Mouse (Mus musculus) layer of hippocampus, adult 9-10 months (tissue): ENCODE measurements around the gene Ulk4.

Experiments
- DNase-seq: peaks from one replicate; pipeline ENCODE4 v3.0.0; 2022; ENCODE audit warnings: low spot score

Ulk4 gene

DNA sequence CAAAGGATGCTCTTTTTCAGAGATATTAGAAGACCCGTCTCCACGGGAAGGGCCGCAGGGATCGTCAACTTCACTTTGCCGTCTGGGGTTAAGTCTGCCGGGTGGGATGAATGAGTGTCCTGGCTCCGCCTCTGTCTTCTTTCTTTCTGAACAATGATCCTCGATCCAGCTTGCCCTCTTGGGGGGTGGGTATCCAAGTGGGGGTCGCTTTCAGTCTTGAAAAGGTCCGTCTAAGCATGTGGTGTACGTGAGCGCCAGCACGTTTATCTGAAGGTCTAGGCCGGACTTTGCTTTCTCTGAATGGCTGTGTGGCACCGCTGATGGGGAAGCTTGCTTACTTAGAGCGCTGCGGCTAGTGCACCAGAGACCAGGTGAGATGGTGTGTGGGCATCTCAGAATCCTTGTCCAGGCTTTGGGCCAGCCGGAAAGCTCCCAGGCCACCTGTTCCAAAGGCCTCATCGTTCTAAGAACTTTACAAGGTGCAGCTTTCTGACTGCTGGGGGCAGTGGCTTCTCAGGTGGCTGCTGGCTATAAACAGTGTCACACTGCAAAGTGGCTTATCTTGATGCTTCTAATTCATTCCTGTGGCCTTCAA is 23.1 kb upstream of the Ulk4 start:
- DNase-seq, result no peak

DNA sequence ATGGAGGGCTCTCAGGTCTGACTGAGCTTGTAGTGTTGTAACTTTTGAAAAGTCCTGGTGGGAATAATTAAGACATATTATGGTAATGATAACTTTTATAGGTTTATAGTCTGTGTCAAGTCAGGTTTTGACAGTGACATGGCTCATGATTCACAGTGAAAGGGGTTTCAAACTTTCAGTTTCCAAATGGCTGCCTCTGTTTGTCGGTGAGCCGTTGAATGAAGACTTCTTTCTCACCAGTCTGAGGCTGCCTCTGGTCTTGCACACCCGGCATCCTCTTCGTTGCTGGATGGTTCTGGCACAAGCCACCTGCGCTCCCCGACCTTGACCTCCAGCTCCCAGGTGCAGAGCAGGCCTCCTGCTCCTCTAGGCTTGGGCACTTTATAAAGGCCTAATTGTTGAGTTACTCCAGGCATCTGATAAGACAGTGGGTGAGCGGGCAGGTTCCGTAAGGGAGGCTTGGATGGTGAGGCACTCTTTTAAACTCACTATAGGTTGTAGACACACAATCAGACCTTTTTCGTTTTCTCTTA is 22.3 kb upstream of the Ulk4 start:
- DNase-seq, result no peak

DNA sequence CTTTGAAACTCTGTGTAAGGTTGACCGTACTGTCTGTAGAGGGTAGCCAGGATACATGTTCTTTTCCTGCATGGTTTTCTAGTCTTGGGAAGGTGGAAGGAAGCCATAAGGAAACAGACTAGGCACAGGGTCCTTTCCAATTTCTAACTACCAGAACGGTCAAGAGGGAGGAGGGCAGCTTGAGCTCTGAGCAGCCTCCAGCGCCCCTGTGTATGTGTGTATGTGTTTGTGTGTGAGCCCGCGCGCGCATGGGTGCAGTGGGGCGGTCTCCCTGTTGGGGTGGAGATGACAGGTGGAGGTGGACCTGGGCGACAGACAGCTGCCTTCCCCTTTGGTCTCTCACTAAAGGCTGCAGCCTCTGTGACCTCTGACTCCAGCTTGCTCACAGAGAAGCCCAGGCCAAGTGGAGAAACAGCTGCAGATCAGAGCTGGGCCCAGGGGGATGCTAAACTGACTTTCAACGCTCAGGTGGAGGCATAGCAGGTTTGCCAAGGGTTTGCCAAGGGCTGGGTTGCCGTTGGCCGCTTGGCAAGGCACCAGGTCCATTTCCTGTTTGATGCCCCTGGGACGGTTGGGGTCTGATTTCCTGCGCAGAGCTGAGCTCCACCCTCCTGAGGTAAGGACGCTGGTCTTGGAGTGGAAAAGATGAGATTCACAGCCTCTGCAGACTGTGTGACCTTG is 21.6 kb upstream of the Ulk4 start:
- DNase-seq, result no peak

DNA sequence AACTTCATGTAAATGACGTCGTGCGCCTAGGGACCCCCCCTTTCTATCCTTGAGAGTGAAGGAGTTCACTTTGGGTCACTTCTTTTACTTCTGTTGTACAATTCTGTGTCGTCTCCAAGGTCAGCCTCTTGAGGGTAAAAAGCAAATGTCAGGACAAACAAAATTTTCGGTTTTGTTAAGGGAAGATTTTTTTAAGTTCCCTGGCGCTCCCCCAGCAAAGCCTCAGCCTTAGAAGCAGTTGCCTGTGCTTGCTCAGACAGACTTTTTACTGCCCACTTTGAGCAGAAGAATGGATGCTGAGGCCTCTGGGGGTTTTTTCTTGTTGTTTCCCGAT is 21.0 kb upstream of the Ulk4 start:
- no peak for DNase-seq

DNA sequence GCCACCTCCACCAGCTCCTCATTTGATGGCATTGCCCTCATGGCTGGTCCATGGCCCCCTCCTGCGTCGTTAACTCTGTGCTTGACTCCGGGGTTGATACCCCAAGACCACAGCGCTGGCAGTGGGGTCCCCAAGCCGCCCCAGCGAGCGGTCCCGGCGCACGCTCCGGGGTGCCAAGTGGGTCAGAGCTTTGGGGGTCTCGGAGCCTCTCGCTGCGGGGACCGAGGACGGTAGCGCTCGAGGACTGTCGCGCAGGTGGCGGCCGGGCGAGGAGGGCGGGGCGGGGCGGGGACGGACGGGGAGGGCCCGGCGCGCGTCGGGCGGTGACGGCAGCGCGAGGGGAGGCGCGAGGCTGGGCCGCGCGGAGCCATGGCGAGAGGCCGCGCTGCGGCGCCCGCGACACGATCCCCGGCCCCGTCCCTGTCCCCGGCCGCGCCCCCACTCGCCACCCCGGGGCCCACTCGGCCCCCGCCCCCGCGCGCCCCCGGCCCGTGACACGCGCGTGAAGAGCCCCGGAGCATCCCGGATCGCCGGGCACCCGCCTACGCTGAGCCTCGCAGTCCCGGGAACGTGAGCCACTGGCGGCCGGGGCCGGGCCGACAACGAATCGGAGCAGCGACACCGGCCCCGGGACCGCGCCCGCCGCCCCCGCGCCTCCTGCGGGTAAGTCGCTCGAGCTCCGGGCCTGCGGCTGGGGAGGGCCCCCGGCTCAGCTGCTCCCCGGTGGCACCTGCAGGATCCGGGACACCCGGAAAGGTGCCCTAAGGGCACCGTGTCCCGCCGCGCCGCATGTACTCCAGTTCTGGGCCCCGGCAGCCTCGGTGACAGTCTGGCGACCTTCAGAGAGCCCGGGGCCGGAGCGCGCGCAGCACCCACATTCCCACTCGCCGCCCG is 20.4 kb upstream of the Ulk4 start, which contains the start of gene Trak1:
Gene Trak1 (plus strand): TSS at position 332 of the 894 bp plus-strand sequence.
- DNase-seq, result no peak

DNA sequence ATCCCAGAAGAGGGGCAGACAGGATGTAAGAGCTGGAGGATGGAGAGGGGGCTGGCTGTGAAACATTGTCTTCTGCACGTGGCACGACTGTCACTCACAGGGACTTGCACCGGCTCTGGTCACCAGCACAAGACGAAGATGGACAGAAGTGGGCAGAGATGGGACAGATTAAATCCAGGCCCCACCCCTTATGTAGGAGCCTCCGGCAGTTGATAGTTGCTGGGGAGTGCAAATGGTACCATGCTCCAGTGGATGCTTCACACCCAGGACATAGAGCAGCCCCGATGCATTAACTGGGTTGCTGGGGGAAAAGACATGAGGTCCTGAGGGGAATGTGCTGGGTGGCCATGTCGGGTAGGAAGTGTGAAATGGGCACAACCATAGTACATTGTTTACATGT is 18.2 kb upstream of the Ulk4 start:
- no peak for DNase-seq

DNA sequence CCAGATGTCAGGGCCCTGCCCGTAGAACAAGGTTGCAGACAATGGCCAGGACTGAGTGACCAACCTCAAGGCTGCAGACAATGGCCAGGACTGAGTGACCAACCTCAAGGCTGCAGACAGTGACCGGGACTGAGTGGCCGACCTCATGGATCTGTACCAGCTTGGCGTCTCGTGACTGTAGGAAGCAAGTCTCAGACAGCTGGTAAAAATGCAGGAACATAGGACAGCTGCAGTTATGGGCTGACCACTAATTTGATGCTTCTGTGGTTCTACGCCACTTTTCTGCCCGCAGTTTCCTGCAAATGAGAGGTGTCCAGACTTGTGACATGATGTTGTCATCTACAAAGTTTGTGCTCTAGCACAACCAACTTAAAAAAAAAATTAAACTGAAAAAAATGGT is 16.2 kb upstream of the Ulk4 start:
- no peak for DNase-seq

DNA sequence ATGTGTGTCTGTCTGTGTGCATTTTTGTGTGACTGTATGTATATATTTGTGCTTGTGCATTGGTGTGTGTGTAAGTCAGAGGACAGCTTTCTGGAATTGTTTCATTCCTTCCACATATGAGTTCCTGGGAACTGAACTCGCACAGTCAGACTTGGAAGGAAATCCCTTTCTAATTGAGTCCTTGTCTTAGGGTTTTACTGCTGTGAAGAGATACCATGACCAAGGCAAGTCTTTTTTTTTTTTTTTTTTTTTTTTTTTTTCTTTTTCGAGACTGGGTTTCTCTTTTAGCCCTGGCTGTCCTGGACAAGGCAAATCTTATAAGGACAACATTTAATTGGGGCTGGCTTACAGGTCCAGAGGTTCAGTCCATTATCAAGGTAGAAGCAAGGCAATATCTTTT is 14.3 kb upstream of the Ulk4 start:
- no peak for DNase-seq

DNA sequence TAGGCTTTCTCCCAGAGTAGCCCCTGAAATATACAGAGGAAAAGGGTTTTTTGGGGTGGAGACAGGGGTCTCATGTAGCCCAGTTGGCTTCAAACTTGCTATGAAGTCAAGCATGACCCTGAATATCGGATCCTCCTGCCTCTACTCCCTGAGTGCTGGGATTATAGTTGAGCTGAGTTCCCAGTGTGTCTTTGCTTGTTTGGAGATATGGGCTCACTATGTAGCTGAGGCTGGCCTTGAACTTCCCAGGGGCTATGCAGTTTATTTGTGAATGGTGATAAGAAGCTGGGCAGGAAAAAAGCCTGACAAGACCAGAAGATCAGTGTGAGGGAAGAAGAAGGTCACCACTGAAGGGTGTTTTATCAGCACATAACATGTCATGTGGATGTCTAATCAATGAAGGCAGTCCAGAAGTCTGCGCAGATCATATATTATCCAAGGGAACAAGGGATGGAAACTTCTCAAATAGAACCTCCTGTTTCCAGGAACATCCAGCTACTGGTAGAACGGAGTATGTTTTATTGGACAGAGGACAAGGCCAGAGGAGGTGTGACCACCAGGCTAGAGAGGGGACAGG is 9.4 kb upstream of the Ulk4 start:
- DNase-seq, result no peak

DNA sequence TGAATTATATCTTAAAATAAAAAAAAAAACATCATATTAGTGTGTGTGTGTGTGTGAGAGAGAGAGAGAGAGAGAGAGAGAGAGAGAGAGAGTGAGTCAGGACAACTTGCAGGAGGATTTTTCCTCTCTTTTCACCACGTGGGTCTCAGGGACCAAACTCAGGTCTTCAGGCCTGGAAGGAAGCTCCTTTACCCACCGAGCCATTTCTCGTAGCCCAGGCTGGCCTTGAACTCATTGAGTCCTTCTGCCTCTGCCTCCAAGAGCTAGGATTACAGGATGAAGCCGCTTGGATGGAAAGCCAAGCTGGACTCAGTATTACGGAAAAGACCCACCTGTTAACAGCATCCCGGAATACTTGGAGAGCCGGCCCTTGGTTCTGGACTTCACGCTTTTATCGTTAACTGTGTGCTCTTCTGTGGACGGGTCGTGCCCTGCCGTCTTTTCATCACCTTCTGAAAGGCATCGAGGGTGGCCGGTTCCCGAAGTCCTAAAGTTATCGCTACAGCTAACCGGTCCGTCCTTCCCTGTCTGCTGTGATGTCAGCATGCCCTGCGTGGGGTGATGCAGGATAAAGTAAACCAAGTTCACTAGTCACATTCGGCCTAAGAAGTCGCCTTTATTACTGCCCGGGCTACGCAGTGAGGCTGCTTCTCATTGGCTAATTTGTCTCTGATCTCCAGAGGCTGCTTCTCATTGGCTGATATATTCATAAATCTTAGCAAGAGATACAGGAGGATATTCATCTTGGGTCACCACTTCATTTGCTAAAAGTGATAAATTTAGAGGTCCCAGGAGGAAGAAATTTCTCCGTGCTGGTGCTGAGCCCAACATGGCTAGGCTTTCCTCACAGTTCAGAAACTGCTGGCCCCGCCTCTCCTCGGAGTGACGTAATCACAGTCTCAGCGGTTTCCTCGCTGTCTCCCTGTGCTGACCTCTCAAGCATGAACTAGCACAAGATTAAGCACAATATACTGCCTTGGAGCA is 8.6 kb upstream of the Ulk4 start:
- DNase-seq, result no peak

DNA sequence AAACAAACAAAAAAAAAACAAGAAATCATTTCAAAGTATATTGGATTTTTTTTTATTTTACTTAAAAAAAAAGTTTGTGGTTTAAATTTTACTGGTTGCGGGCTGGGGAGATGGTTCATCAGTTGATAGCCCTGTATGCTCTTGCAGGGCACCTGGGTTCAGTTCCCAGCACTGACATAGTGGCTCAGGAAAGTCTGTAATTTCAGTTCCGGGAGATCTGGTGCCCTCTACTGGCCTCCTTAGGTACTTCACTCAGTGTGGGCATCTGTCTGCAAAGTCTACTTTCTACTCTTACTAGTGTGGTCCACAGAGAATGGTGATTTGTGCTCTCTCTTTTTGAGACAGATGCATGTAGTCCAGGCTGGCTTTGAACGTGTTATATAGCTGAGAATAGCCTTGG is 7.4 kb upstream of the Ulk4 start:
- DNase-seq, result no peak

DNA sequence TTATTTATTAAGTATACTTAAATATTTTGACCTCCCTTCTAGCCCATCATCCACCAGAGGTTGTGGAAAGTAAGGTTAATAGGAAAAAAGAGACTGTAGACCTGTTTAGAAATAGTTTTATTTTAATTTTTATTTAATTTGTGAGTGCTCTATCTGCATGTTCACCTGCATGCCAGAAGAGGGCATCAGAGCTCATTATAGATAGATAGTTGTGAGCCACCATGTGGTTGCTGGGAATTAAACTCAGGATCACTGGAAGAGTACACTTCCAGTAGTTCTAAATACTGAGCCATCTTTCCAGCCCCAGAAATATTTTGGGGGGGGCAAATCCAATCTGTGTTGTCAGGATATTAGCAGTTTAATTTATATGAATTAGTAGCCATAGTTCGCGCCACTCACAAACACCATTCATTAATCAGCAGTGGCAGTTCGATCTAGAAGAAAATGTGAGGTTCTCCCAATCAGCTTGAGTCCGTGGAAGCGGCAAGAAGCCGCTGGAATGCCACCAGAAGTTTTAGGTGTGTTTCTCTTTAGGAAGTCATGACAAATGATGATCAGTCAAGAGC is 6.7 kb upstream of the Ulk4 start:
- DNase-seq, result no peak

DNA sequence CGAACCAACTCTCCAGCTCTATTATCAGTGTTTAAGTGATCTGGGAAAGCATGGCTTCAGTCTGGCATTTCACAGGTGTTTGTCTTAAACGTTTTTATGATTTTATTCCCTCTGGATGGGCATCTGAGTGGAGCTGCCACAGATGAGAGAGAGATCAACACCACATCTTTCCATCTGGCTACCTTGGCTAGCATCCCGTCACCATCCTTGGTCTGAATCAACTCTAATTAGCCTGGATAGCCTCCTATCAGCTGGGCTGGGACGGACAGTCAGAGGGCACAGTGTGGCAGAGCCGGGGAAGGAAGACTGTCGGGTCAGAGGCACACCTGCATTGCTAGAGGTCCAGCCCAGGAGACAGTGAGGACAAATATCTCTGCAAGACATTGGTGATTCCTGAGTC is 4.9 kb upstream of the Ulk4 start:
- DNase-seq, result no peak

DNA sequence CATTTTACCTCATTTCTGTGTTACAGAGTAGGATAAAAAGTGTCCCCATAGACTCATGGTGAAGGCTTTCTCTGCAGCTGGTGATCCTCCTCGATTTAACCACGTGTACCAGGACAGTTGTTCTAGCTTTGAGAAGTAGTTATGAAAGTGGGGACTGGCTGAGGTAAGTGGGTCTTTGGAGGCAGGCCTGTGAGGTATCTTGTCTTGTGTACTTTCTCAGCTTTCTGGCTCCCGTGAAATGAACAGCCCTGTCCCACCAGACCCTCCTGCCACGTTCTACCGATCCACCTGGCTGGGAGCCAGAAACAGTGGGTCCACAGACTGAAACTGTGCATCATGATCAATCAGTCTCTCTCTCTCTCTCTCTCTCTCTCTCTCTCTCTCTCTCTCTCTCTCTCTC is 2.2 kb upstream of the Ulk4 start:
- no peak for DNase-seq

DNA sequence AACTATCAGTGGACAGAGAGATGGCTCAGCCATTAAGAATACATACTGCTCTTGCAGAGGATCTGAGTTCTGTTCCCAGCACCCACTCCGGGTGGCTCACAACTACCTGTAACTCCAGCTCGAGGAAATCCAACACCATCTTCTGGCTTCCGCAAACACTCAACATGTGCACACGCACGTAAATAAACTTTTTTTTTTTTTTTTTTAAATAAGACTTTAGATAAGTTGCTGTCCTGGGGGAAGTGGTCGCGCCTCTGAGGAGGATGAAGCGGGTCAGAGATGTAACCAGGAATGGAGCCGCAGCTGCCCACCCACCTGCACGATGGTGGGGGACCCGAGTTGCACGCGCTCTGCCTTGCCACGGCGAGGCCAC is 266 bp downstream of the Ulk4 start:
- DNase-seq, result no peak

DNA sequence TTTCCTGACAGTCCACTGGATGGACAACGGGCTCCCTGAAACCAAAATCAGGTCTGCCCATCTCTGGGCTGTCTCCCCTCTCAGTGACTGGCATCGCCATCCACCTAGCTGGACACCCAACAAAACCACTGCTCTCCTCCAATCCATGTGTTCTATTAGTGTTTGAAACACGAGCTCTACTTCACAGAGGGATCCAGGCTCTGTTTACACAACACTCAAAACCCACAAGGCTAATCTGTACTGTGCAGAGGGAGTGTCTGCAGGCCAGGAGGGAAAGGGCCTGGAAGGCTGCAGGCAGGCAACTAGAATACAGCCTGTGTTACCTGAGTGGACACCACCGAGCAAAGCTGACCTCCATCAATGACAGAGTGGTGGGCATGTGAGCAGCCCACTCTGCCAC is 5.4 kb downstream of the Ulk4 start:
- DNase-seq, result no peak

DNA sequence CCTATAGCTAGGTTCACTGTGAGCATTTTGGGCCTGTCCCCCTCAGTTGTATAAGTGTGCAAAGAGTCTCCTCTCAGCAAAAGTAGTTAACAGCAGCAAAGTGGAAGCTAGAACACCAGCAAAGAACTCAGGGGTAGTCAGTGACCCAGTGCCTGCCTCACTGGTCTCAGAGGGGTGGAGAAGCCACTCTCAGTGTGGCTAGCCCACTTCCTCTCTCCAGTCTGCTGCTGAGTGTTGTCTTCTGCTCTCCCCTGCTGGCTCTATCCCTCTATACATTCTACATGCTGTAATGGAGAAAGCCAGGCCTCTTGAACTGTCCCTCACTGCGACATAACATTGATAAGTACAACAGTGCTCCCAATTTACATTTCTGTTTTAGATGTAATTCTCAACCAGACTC is 5.8 kb downstream of the Ulk4 start:
- DNase-seq, result no peak

DNA sequence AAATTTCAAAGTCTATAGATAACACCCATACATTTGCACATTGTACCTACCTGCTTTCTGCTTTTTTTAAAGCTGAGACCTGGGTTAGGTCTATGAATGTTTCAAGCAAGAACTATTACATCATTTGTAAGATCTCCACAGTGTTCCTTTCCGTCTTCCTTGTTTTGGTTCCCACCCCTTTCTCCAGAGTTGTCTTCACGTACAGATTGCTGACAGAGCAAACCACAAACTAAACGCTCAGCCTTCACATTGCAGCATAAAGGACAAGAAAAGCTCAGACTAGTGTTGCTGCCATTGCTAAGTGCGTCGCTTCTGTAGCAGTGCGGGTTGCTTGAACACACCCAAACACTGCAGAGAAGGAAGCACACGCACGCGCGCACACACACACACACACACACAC is 11.7 kb downstream of the Ulk4 start:
- no peak for DNase-seq

DNA sequence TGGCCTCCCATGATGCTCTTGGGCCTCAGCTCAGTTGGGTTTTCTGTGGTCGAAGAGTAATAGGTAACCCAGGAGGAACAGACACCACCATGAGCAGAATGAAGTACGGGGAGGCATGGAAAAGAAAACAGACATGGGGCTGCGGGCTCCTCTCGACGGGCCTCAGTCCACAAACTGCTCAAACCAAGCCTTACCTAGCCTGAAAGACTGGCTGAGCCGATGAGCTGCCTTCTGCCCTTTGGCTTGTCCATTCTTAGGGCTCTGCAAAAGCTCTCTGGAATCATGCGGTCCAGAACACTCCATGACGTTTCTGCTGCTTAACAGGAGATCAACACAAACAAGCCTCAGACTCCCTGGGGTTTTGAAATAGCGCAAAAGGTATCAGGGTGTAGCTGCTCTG is 19.9 kb downstream of the Ulk4 start:
- DNase-seq, result no peak

DNA sequence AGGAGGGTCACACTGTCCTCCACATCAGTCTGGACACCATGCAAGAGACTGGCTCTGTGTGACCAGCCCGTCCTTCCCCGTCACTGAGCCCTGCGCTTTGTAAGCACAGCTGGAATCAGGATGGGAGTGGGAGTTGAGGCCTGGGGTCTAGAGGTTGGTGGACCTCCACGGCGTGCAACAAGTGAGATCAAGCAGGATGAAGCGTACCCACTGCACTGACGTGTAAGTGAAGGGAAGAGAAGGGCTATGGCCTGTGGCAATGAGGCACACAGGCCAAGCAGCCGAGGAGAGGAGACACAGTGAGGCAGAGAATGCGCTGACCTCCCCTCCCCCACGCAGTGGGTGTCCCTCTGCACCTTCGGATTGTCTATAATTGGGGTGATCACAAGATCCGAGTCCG is 22.2 kb downstream of the Ulk4 start:
- no peak for DNase-seq

DNA sequence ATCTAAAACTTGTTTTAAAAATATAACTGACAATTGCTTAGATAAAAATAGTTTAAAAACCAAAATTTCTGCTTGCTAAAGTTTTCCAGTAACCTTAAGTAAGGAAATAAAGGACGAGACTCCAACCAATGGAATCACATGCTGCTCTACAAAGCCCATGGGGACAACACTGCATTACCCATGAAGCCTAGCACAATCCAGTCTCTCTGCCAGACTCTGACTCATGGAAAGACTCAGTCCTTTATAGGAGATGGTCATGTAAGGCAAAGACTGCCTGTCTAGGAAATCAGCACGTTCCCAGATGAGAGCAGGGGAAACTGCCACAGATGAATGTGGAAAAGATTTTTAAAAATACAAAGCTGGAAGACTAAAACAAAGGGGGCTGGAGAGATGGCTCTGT is 23.0 kb downstream of the Ulk4 start:
- no peak for DNase-seq
